Mouse (Mus musculus): ENCODE measurements around the gene Smarcc2. TPM values are rescaled to one million over a fixed set of nuclear protein-coding genes. Genes with fewer than 3 reads are reported as not detected.

The Smarcc2 gene
- total and polyA plus RNA-seq, 2 experiments from 2014 or later = 143 to 233 TPM

DNA sequence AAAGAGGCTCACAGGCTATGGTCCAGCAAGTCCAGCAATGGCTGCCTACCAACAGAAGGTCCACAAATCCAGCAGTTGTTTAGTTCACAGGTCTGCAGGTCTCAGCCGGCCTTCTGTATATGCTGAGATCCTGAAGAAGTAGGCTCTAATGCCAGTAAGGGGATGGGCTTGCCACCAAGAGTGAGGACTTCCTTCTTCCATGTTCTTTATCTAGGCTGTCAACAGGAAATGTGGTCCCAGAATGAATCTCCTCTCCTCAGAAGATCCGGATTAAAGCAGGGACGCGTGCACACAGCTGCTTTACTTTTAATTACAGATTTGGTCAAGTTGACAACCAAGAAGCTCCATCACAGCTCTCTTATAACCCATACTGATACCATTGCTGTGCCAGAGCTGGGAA lies 13.6 kb upstream of the Smarcc2 start:
- no peak for DNase-seq (ENCODE audit: low spot score)
- no peaks in the 10 kb centered on the region for H3K9me3 ChIP-seq (ENCODE audit: low read length)
- H3K27me3 ChIP-seq (ENCODE audit: insufficient read depth, low read length) = no peaks in the 10 kb centered on the region
- WGBS = 82% methylated on average over 4 of the region's 4 CpGs
- no peak for TF ChIP-seq CTCF (IDR thresholded peaks at IDR 0.05)
- no peak overlapping the region for H3K27ac ChIP-seq (ENCODE audit: low read depth, low read length)
- H3K4me3 ChIP-seq (ENCODE audit: low read depth, low read length) = no peak overlapping the region
- no peak for ATAC-seq (ENCODE audit: low FRiP score)
- H3K36me3 ChIP-seq (ENCODE audit: insufficient read depth, low read length) = peaks cover 4% of the 10 kb centered on the region; the same call in 1 of the 2 replicates
- no peaks in the 10 kb centered on the region for H3K4me1 ChIP-seq (ENCODE audit: insufficient read depth, low read length)
- H3K9ac ChIP-seq (replicated peaks; ENCODE audit: low read length, poor library complexity, severe bottlenecking) = no peak overlapping the region
- H3K4me2 ChIP-seq (ENCODE audit: low read depth, low read length, poor library complexity, severe bottlenecking) = no peak overlapping the region

GRCm38 (mm10) chr10:128451014-128451413 lies 8.0 kb upstream of the Smarcc2 start:
- no peak overlapping the region for H3K9ac ChIP-seq (replicated peaks; ENCODE audit: low read length, poor library complexity, severe bottlenecking)
- no peaks in the 10 kb centered on the region for H3K27me3 ChIP-seq (ENCODE audit: insufficient read depth, low read length)
- no peaks in the 10 kb centered on the region for H3K36me3 ChIP-seq (ENCODE audit: insufficient read depth, low read length)
- WGBS = 84% methylated on average over 6 of the region's 6 CpGs
- DNase-seq (ENCODE audit: low spot score) (no peak), ATAC-seq (ENCODE audit: low FRiP score) (no peak)
- H3K27ac ChIP-seq (ENCODE audit: low read depth, low read length) = no peak overlapping the region
- no peak overlapping the region for H3K4me2 ChIP-seq (ENCODE audit: low read depth, low read length, poor library complexity, severe bottlenecking)
- H3K4me1 ChIP-seq (ENCODE audit: insufficient read depth, low read length) = no peaks in the 10 kb centered on the region
- H3K9me3 ChIP-seq (ENCODE audit: low read length) = no peaks in the 10 kb centered on the region
- TF ChIP-seq CTCF (IDR thresholded peaks at IDR 0.05) = no peak
- H3K4me3 ChIP-seq (ENCODE audit: low read depth, low read length) = no peak overlapping the region

GRCm38 (mm10) chr10:128454471-128454870 lies 4.6 kb upstream of the Smarcc2 start:
- DNase-seq (ENCODE audit: low spot score) (no peak), ATAC-seq (ENCODE audit: low FRiP score) (no peak)
- Histone ChIP-seq H3K9me3 (ENCODE audit: low read length) (no peaks in the 10 kb centered on the region), H3K4me2 (ENCODE audit: low read depth, low read length, poor library complexity, severe bottlenecking) (no peak overlapping the region), H3K4me3 (ENCODE audit: low read depth, low read length) (no peak overlapping the region), H3K27ac (ENCODE audit: low read depth, low read length) (no peak overlapping the region), H3K9ac (replicated peaks; ENCODE audit: low read length, poor library complexity, severe bottlenecking) (no peak overlapping the region), H3K4me1 (ENCODE audit: insufficient read depth, low read length) (no peaks in the 10 kb centered on the region), H3K27me3 (ENCODE audit: insufficient read depth, low read length) (no peaks in the 10 kb centered on the region), H3K36me3 (ENCODE audit: insufficient read depth, low read length) (no peaks in the 10 kb centered on the region)
- 82% methylated on average over 3 of the region's 3 CpGs for WGBS
- no peak for TF ChIP-seq CTCF (IDR thresholded peaks at IDR 0.05)

DNA sequence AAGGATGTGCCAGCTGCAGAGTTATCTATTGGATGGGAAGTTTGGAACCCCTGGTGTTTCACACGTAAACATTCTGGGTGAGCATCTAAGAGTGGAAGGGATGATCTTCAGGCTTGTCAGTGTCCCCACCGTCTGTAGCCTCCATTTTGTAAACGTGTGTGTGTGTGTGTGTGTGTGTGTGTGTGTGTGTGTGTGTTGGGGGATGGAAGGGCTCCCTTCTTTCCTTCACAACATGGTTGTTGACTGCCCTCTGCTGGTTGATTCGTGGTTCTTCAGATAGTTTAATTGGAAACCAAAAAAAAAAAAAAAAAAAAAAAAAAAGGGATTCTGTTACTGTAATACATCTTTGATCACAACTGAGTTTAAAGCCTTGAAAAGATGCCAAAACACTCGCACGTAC lies 3.8 kb upstream of the Smarcc2 start:
- no peak overlapping the region for H3K27ac ChIP-seq (ENCODE audit: low read depth, low read length)

DNA sequence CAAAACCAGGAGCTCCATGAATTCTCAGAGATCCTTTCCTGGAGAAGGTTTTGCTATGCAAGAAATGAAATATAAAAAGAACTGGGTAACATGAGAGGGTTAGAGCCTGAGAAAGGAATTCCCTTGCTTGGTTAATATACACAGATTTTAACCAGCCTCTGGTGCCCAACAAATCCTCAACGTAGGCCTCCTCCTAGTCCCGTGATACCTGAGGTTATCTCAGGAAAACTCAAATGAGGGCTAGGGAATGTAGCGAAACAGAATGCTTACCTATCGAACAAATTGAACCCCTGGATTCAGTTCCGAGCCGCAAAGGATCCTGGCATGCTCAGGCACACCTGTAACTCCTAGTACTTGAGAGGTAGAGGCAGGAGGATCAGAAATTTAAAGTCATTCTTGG lies 1.4 kb upstream of the Smarcc2 start:
- no peak for TF ChIP-seq CTCF (IDR thresholded peaks at IDR 0.05)
- no peak overlapping the region for H3K4me3 ChIP-seq (ENCODE audit: low read depth, low read length)
- no peak for DNase-seq (ENCODE audit: low spot score)
- no peak overlapping the region for H3K9ac ChIP-seq (replicated peaks; ENCODE audit: low read length, poor library complexity, severe bottlenecking)
- H3K36me3 ChIP-seq (ENCODE audit: insufficient read depth, low read length) = peaks cover 7% of the 10 kb centered on the region; the same call in 1 of the 2 replicates
- H3K9me3 ChIP-seq (ENCODE audit: low read length) = no peaks in the 10 kb centered on the region
- WGBS = 82% methylated on average over 6 of the region's 6 CpGs
- H3K27me3 ChIP-seq (ENCODE audit: insufficient read depth, low read length) = no peaks in the 10 kb centered on the region
- peaks cover 7% of the 10 kb centered on the region; the same call in 1 of the 2 replicates for H3K4me1 ChIP-seq (ENCODE audit: insufficient read depth, low read length)
- H3K27ac ChIP-seq (ENCODE audit: low read depth, low read length) = no peak overlapping the region
- ATAC-seq (ENCODE audit: low FRiP score) = no peak
- H3K4me2 ChIP-seq (ENCODE audit: low read depth, low read length, poor library complexity, severe bottlenecking) = peak overlapping the region; percentile 65

More for the DNA sequence above, 3.8 kb upstream of the Smarcc2 start:
- no peak overlapping the region for H3K9ac ChIP-seq (replicated peaks; ENCODE audit: low read length, poor library complexity, severe bottlenecking)
- H3K9me3 ChIP-seq (ENCODE audit: low read length) = no peaks in the 10 kb centered on the region
- 0 out of 2 replicates have a peak, but pooled peaks cover under 1% of the 10 kb centered on the region for H3K4me1 ChIP-seq (ENCODE audit: insufficient read depth, low read length)
- H3K27me3 ChIP-seq (ENCODE audit: insufficient read depth, low read length) = no peaks in the 10 kb centered on the region
- H3K4me3 ChIP-seq (ENCODE audit: low read depth, low read length) = no peak overlapping the region
- ATAC-seq (ENCODE audit: low FRiP score) (0 out of 2 replicates have a peak, but pooled peaks have one; percentile 44), DNase-seq (ENCODE audit: low spot score) (peak; percentile 95)
- H3K36me3 ChIP-seq (ENCODE audit: insufficient read depth, low read length) = no peaks in the 10 kb centered on the region
- peak; percentile 80 for TF ChIP-seq CTCF (IDR thresholded peaks at IDR 0.05)
- H3K4me2 ChIP-seq (ENCODE audit: low read depth, low read length, poor library complexity, severe bottlenecking) = 0 out of 2 replicates have a peak overlapping the region, but pooled peaks have one; percentile 15
- 3% methylated on average over 6 of the region's 6 CpGs for WGBS

DNA sequence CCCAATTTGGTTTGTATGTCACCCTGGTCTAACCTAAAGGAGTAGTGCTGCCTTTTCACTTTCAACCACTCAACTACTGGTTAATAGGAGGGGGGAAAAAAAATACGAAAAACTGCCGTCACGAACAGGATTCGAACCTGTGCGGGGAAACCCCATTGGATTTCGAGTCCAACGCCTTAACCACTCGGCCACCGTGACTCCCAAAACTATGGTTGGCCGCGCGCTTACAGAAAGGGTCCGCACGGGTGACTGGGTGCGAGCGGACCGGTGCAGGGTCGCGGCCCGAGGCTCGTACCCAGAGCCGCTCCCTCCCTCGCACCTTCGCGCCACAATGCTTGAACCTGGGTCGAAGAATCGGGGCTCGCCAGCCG lies 715 bp upstream of the Smarcc2 start:
- no peaks in the 10 kb centered on the region for H3K27me3 ChIP-seq (ENCODE audit: insufficient read depth, low read length)
- peak overlapping the region; percentile 93 for H3K9ac ChIP-seq (replicated peaks; ENCODE audit: low read length, poor library complexity, severe bottlenecking)
- H3K27ac ChIP-seq (ENCODE audit: low read depth, low read length) = peak overlapping the region; percentile 94
- peak overlapping the region; percentile 92 for H3K4me3 ChIP-seq (ENCODE audit: low read depth, low read length)
- under 1% methylated on average over 29 of the region's 29 CpGs for WGBS
- peak; percentile 77 for ATAC-seq (ENCODE audit: low FRiP score)
- TF ChIP-seq CTCF (IDR thresholded peaks at IDR 0.05) = no peak
- H3K4me1 ChIP-seq (ENCODE audit: insufficient read depth, low read length) = peaks cover 7% of the 10 kb centered on the region; the same call in 1 of the 2 replicates
- peak; percentile 87 for DNase-seq (ENCODE audit: low spot score)
- peak overlapping the region; percentile 65 for H3K4me2 ChIP-seq (ENCODE audit: low read depth, low read length, poor library complexity, severe bottlenecking)
- H3K36me3 ChIP-seq (ENCODE audit: insufficient read depth, low read length) = peaks cover 11% of the 10 kb centered on the region
- no peaks in the 10 kb centered on the region for H3K9me3 ChIP-seq (ENCODE audit: low read length)

All from midbrain, postnatal 0 days (tissue).